Mouse (Mus musculus): ENCODE data around the gene Zfp970. TPM values are rescaled to one million over a fixed set of nuclear protein-coding genes. Genes with fewer than 3 reads are reported as not detected.
"Not testable (repeated sequence)": the region's sequence is repeated elsewhere in the genome, so short reads cannot be mapped to it uniquely, and the experiment has no call there.

Gene Zfp970
- total RNA-seq (2022): 10 to 100 TPM; 42.9 to 56.8 (median 53.9) TPM

GRCm38 (mm10) chr2:177464676-177465075, at the start of gene Zfp970:
TSS of gene Zfp970 (plus strand) at chr2:177464733.
- not testable (repeated sequence) for DNase-seq (ENCODE audit: low spot score in 2 of 2)

GRCm38 (mm10) chr2:177468222-177468621, 3.7 kb downstream of the Zfp970 start:
- not testable (repeated sequence) for DNase-seq (ENCODE audit: low spot score in 2 of 2)

GRCm38 (mm10) chr2:177472261-177472660, 7.7 kb downstream of the Zfp970 start:
- not testable (repeated sequence) for DNase-seq (ENCODE audit: low spot score in 2 of 2)

- DNase-seq (ENCODE audit: low spot score in 2 of 2): not testable (repeated sequence)
Measured at GRCm38 (mm10) chr2:177481971-177482370, 17.4 kb downstream of the Zfp970 start.

GRCm38 (mm10) chr2:177483238-177483948, 18.9 kb downstream of the Zfp970 start:
- not testable (repeated sequence) for DNase-seq (ENCODE audit: low spot score in 2 of 2)

GRCm38 (mm10) chr2:177498067-177498466, 33.5 kb downstream of the Zfp970 start, which contains the start of gene Gm14403:
TSS of gene Gm14403 (plus strand) at chr2:177498215.
- DNase-seq (ENCODE audit: low spot score in 2 of 2): not testable (repeated sequence)

GRCm38 (mm10) chr2:177499182-177499581, 34.6 kb downstream of the Zfp970 start:
- not testable (repeated sequence) for DNase-seq (ENCODE audit: low spot score in 2 of 2)

GRCm38 (mm10) chr2:177505211-177505719, 40.7 kb downstream of the Zfp970 start:
- DNase-seq (ENCODE audit: low spot score in 2 of 2): not testable (repeated sequence)

- DNase-seq (ENCODE audit: low spot score in 2 of 2): not testable (repeated sequence)
Measured at GRCm38 (mm10) chr2:177511381-177511780, 46.8 kb downstream of the Zfp970 start.

- DNase-seq (ENCODE audit: low spot score in 2 of 2): not testable (repeated sequence)
Measured at GRCm38 (mm10) chr2:177511972-177512371, 47.4 kb downstream of the Zfp970 start.

GRCm38 (mm10) chr2:177513991-177514479, 49.5 kb downstream of the Zfp970 start:
- DNase-seq (ENCODE audit: low spot score in 2 of 2): not testable (repeated sequence)

- DNase-seq (ENCODE audit: low spot score in 2 of 2): not testable (repeated sequence)
Measured at GRCm38 (mm10) chr2:177517746-177518145, 53.2 kb downstream of the Zfp970 start.

GRCm38 (mm10) chr2:177518354-177518753, 53.8 kb downstream of the Zfp970 start:
- DNase-seq (ENCODE audit: low spot score in 2 of 2): not testable (repeated sequence)

- not testable (repeated sequence) for DNase-seq (ENCODE audit: low spot score in 2 of 2)
Measured at GRCm38 (mm10) chr2:177518960-177519359, 54.4 kb downstream of the Zfp970 start.

GRCm38 (mm10) chr2:177520035-177520434, 55.5 kb downstream of the Zfp970 start:
- DNase-seq (ENCODE audit: low spot score in 2 of 2): no peak

GRCm38 (mm10) chr2:177523061-177523460, 58.5 kb downstream of the Zfp970 start:
- DNase-seq (ENCODE audit: low spot score in 2 of 2): no peak

GRCm38 (mm10) chr2:177523674-177524073, 59.1 kb downstream of the Zfp970 start:
- DNase-seq (ENCODE audit: low spot score in 2 of 2): not testable (repeated sequence)

GRCm38 (mm10) chr2:177524171-177524570, 59.6 kb downstream of the Zfp970 start:
- DNase-seq (ENCODE audit: low spot score in 2 of 2): not testable (repeated sequence)

All from gastrocnemius, adult 8-10 months (tissue).